Mouse (Mus musculus): ENCODE measurements around the gene 1700092M07Rik. TPM values are rescaled to one million over a fixed set of nuclear protein-coding genes. Genes with fewer than 3 reads are reported as not detected.

1700092M07Rik gene
- total RNA-seq, 4 experiments from 2014 or later, result not detected

GRCm38 (mm10) chr19:8742176-8742575, 1.7 kb downstream of the 1700092M07Rik start:
- DNase-seq (ENCODE audit: low spot score in 2 of 2), result no peak

- no peak for DNase-seq (ENCODE audit: low spot score in 2 of 2)
Measured at GRCm38 (mm10) chr19:8745382-8745781, 4.9 kb downstream of the 1700092M07Rik start.

GRCm38 (mm10) chr19:8747368-8747767, 6.8 kb downstream of the 1700092M07Rik start:
- no peak for DNase-seq (ENCODE audit: low spot score in 2 of 2)

GRCm38 (mm10) chr19:8755652-8756051, 15.1 kb downstream of the 1700092M07Rik start:
- no peak for DNase-seq (ENCODE audit: low spot score in 2 of 2)

- peak; percentile 77 to 87 for DNase-seq (ENCODE audit: low spot score in 2 of 2)
Measured at GRCm38 (mm10) chr19:8756635-8757387, 16.3 kb downstream of the 1700092M07Rik start, which contains the start of gene Nxf1. Gene Nxf1, plus strand, starts transcription at chr19:8757073.

- no peak for DNase-seq (ENCODE audit: low spot score in 2 of 2)
Measured at GRCm38 (mm10) chr19:8757471-8757998, 17.0 kb downstream of the 1700092M07Rik start.

GRCm38 (mm10) chr19:8758899-8759298, 18.4 kb downstream of the 1700092M07Rik start:
- no peak for DNase-seq (ENCODE audit: low spot score in 2 of 2)

- DNase-seq (ENCODE audit: low spot score in 2 of 2), result no peak
Measured at GRCm38 (mm10) chr19:8760757-8761156, 20.2 kb downstream of the 1700092M07Rik start.

GRCm38 (mm10) chr19:8763276-8763675, 22.8 kb downstream of the 1700092M07Rik start:
- DNase-seq (ENCODE audit: low spot score in 2 of 2), result no peak

- no peak for DNase-seq (ENCODE audit: low spot score in 2 of 2)
Measured at GRCm38 (mm10) chr19:8765562-8765961, 25.0 kb downstream of the 1700092M07Rik start.

GRCm38 (mm10) chr19:8770567-8771270, 30.2 kb downstream of the 1700092M07Rik start, which contains the start of gene Tmem223:
Gene Tmem223, plus strand, starts transcription at chr19:8770996.
- peak; percentile 45 to 71 for DNase-seq (ENCODE audit: low spot score in 2 of 2)

GRCm38 (mm10) chr19:8772996-8773395, 32.5 kb downstream of the 1700092M07Rik start:
- no peak for DNase-seq (ENCODE audit: low spot score in 2 of 2)

GRCm38 (mm10) chr19:8773409-8773808, 32.9 kb downstream of the 1700092M07Rik start:
- DNase-seq (ENCODE audit: low spot score in 2 of 2), result no peak

- DNase-seq (ENCODE audit: low spot score in 2 of 2), result peak; percentile 91 to 92
Measured at GRCm38 (mm10) chr19:8774086-8774835, 33.7 kb downstream of the 1700092M07Rik start, which contains the start of gene Tmem179b. Gene Tmem179b, minus strand, starts transcription at chr19:8774467.

- peak in 1 of 2 experiments; percentile 15 for DNase-seq (ENCODE audit: low spot score in 2 of 2)
Measured at GRCm38 (mm10) chr19:8774951-8775421, 34.5 kb downstream of the 1700092M07Rik start.

- DNase-seq (ENCODE audit: low spot score in 2 of 2), result peak; percentile 84 to 91
Measured at GRCm38 (mm10) chr19:8786008-8786781, 45.7 kb downstream of the 1700092M07Rik start, which contains the start of gene Taf6l. Gene Taf6l, minus strand, starts transcription at chr19:8786417.

- no peak for DNase-seq (ENCODE audit: low spot score in 2 of 2)
Measured at GRCm38 (mm10) chr19:8788521-8788920, 48.0 kb downstream of the 1700092M07Rik start.

GRCm38 (mm10) chr19:8789171-8789570, 48.7 kb downstream of the 1700092M07Rik start:
- DNase-seq (ENCODE audit: low spot score in 2 of 2), result no peak

GRCm38 (mm10) chr19:8790171-8790570, 49.7 kb downstream of the 1700092M07Rik start:
- no peak for DNase-seq (ENCODE audit: low spot score in 2 of 2)

Measured in gastrocnemius, adult 8-10 months (tissue).